Mouse (Mus musculus) ES-E14 (cell line): ENCODE measurements at regions not wholly inside any gene's neighbourhood (a gene's known extent, or its start where the extent isn't known, plus 50 kb on each side); places are given as distances from the start of the nearest gene placed in this dataset.

ENCODE experiments used
- DNase-seq: peaks from one replicate; pipeline ENCODE4 v3.0.0-alpha.2; 2013; ENCODE audit warnings: low read depth, low spot score
- H3K27ac ChIP-seq: 2 replicates; pipeline ENCODE4 v1.5.1; 2012; ENCODE audit warnings: low read depth, mild to moderate bottlenecking, low read length, moderate library complexity, mixed read lengths; ENCODE audit not compliant: poor library complexity, insufficient read depth, severe bottlenecking
- H3K36me3 ChIP-seq: 2 replicates; pipeline ENCODE4 v1.6.1; 2012; ENCODE audit warnings: mild to moderate bottlenecking, low read length, moderate library complexity, mixed read lengths; ENCODE audit not compliant: control insufficient read depth, poor library complexity, insufficient read depth, severe bottlenecking
- H3K4me1 ChIP-seq, 2 experiments: fragments of 150-350 bp in 1 of 2; sonication (generic) in 1 of 2; 2 replicates each; pipeline ENCODE4 v1.6.1; 2012; ENCODE audit warnings: low read length in 2 of 2, mild to moderate bottlenecking in 1 of 2, mixed read lengths in 1 of 2; ENCODE audit not compliant: control insufficient read depth in 2 of 2, insufficient read depth in 2 of 2, poor library complexity in 1 of 2
- H3K4me3 ChIP-seq, 2 experiments: fragments of 150-350 bp in 1 of 2; sonication (generic) in 1 of 2; 2 replicates each; pipeline ENCODE4 v1.5.1; 2012; ENCODE audit warnings: low read length in 2 of 2, low read depth in 1 of 2, mild to moderate bottlenecking in 1 of 2, mixed read lengths in 1 of 2; ENCODE audit not compliant: insufficient read depth in 1 of 2, poor library complexity in 1 of 2, severe bottlenecking in 1 of 2
- H3K9ac ChIP-seq: 2 replicates; pipeline ENCODE4 v1.6.1; 2012; ENCODE audit warnings: low read depth, mild to moderate bottlenecking, low read length, mixed read lengths; ENCODE audit not compliant: poor library complexity, insufficient read depth, severe bottlenecking
- H3K9me3 ChIP-seq: fragments of 150-350 bp; sonication (generic); 2 replicates; pipeline ENCODE4 v1.6.1; 2012; ENCODE audit warnings: low read depth, mild to moderate bottlenecking, low read length; ENCODE audit not compliant: control insufficient read depth, insufficient read depth
- CHD2 ChIP-seq: IDR thresholded peaks from 2 replicates; pipeline ENCODE4 v1.6.1; 2014; ENCODE audit warnings: mild to moderate bottlenecking, low read depth, low read length, inconsistent platforms
- HCFC1 ChIP-seq: IDR thresholded peaks from 2 replicates; pipeline ENCODE4 v1.6.1; 2012; ENCODE audit warnings: low read length, inconsistent platforms, borderline replicate concordance; ENCODE audit not compliant: insufficient read depth
- MAFK ChIP-seq: IDR thresholded peaks from 2 replicates; pipeline ENCODE4 v1.6.1; 2014; ENCODE audit warnings: mild to moderate bottlenecking, low read depth, low read length, inconsistent platforms; ENCODE audit not compliant: insufficient read depth
- ZC3H11A ChIP-seq: IDR thresholded peaks from 2 replicates; pipeline ENCODE4 v1.6.1; 2012; ENCODE audit warnings: low read depth, mild to moderate bottlenecking, inconsistent platforms, low read length, borderline replicate concordance
- ZNF384 ChIP-seq: IDR thresholded peaks from 2 replicates; pipeline ENCODE4 v1.6.1; 2012; ENCODE audit warnings: low read depth, low read length, inconsistent platforms
- in situ Hi-C, 2 experiments: fragments of 600-800 bp; cut with MboI; formaldehyde crosslinking; loops; one replicate each; pipeline ENCODE4 v1.15.1; 2025; ENCODE audit warnings: low sequenced_read_pairs in 2 of 2, inconsistent platforms in 1 of 2; ENCODE audit not compliant: unreplicated experiment in 2 of 2

- DNase-seq: no peak
- H3K4me1 ChIP-seq: no peaks in the 10 kb centered on the region
- in situ Hi-C loops: no loop called here
Measured at GRCm38 (mm10) chr16:67949112-67949511, 328.4 kb upstream of the Cadm2 start.

GRCm38 (mm10) chr16:67944406-67944805 is 323.7 kb upstream of the Cadm2 start:
- in situ Hi-C loops: no loop called here
- TF ChIP-seq CHD2: no peak
- TF ChIP-seq ZNF384: no peak
- no peak for TF ChIP-seq ZC3H11A
- no peak for TF ChIP-seq HCFC1
- no peak for TF ChIP-seq MAFK

More at GRCm38 (mm10) chr16:67949112-67949511, 328.4 kb upstream of the Cadm2 start:
- no peak overlapping the region for H3K27ac ChIP-seq
- TF ChIP-seq MAFK (no peak), ZC3H11A (no peak), ZNF384 (no peak), CHD2 (no peak), HCFC1 (no peak)
- H3K36me3 ChIP-seq: no peaks in the 10 kb centered on the region
- no peak overlapping the region for H3K9ac ChIP-seq
- no peaks in the 10 kb centered on the region for H3K9me3 ChIP-seq
- H3K4me3 ChIP-seq: no peak overlapping the region

GRCm38 (mm10) chr16:67919175-67919574 is 298.5 kb upstream of the Cadm2 start:
- no peaks in the 10 kb centered on the region for H3K9me3 ChIP-seq
- no peak for DNase-seq
- TF ChIP-seq MAFK (no peak), HCFC1 (no peak), ZC3H11A (no peak), ZNF384 (no peak)
- no peak overlapping the region for H3K4me3 ChIP-seq
- no peaks in the 10 kb centered on the region for H3K4me1 ChIP-seq
- H3K27ac ChIP-seq: no peak overlapping the region
- no peak overlapping the region for H3K9ac ChIP-seq
- no peaks in the 10 kb centered on the region for H3K36me3 ChIP-seq
- in situ Hi-C loops: no loop called here

More at GRCm38 (mm10) chr16:67944406-67944805, 323.7 kb upstream of the Cadm2 start:
- Histone ChIP-seq H3K4me1 (no peaks in the 10 kb centered on the region), H3K36me3 (no peaks in the 10 kb centered on the region), H3K9ac (no peak overlapping the region), H3K27ac (no peak overlapping the region), H3K4me3 (no peak overlapping the region), H3K9me3 (no peaks in the 10 kb centered on the region)
- DNase-seq: no peak

GRCm38 (mm10) chr16:67871304-67872022 is 250.8 kb upstream of the Cadm2 start:
- Histone ChIP-seq H3K9me3 (no peaks in the 10 kb centered on the region), H3K27ac (no peak overlapping the region), H3K9ac (no peak overlapping the region), H3K4me1 (no peaks in the 10 kb centered on the region), H3K4me3 (no peak overlapping the region), H3K36me3 (no peaks in the 10 kb centered on the region)
- no peak for DNase-seq
- no peak for TF ChIP-seq CHD2
- in situ Hi-C loops: no loop called here

GRCm38 (mm10) chr16:67850201-67850600 is 229.5 kb upstream of the Cadm2 start:
- H3K9me3 ChIP-seq: no peaks in the 10 kb centered on the region
- no peak overlapping the region for H3K27ac ChIP-seq
- in situ Hi-C loops: no loop called here
- no peak for DNase-seq
- no peak overlapping the region for H3K4me3 ChIP-seq
- TF ChIP-seq HCFC1: no peak
- TF ChIP-seq ZNF384: no peak
- no peak for TF ChIP-seq ZC3H11A
- TF ChIP-seq MAFK: no peak
- TF ChIP-seq CHD2: no peak
- no peaks in the 10 kb centered on the region for H3K36me3 ChIP-seq
- no peaks in the 10 kb centered on the region for H3K4me1 ChIP-seq
- no peak overlapping the region for H3K9ac ChIP-seq
